Mouse (Mus musculus): ENCODE data around the gene Tmem208.
"Not testable (repeated sequence)": the region's sequence is repeated elsewhere in the genome, so short reads cannot be mapped to it uniquely, and the experiment has no call there.

The Tmem208 gene

DNA sequence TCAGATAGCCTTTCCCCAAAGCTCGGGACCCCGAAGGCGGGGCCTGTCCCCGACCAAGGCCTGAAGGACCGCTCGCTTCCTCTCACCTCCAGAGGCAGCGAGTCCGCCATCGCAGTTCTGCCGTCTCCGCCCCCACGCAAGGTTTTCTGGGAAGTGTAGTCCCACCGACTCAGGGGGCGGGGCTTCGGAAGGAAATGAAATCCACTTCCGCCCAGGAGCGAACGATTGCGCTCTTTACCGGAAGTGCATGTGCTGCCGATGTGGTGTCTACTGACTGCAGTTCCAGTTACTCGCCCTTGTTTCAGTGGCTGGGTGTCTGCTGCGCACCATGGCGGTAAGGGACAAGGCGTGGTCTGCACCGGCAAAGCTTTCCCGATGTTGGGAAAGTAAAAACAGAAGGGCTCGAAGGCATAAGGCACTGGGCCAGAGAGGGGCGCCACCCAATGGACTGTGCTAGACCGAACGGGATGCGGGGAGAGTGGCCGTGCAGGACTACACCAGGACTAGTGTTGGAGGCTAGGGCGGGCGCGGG is at the start of gene Tmem208, which contains the start of gene Lrrc29:
TSS of gene Tmem208 (plus strand) at position 214 of the 532 bp plus-strand sequence.
TSS of gene Lrrc29 (minus strand) at position 138 of the 532 bp plus-strand sequence.
- peak; percentile 95 to 97 for DNase-seq (ENCODE audit: low spot score in 2 of 2)

DNA sequence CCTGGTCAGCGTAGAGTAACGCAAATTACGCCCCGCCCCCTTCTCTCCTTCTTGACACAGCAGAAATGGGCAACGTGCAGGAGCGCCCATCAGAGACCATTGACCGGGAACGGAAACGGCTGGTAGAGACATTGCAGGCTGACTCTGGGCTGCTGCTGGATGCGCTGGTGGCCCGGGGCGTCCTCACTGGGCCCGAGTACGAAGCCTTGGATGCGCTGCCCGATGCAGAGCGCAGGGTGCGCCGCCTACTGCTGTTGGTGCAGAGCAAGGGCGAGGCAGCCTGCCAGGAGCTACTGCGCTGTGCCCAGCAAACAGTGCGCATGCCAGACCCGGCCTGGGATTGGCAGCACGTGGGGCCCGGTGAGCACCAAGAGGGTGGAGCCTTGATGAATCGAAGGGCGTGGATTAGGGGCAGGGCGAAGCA is 47.2 kb upstream of the Tmem208 start:
- peak; percentile 84 to 87 for DNase-seq (ENCODE audit: low spot score in 2 of 2)

DNA sequence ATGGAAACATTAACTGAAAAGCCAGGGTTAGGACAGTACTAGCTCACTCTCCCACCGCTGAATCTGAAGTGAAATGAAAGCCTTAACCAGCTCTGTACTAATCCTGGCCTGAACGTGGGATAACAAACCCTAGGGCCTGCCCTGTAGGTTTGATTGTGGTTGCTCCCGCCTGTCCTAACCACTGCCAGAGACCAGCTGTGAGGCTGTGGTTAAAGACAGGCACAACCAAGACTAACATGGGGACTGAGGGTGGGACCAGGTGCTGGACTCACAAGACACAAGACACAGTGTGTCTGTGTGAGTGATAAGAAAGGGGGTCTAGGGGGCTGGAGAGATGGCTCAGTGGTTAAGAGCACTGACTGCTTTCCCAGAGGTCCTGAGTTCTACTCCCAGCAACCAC is 45.6 kb upstream of the Tmem208 start:
- no peak for DNase-seq (ENCODE audit: low spot score in 2 of 2)

DNA sequence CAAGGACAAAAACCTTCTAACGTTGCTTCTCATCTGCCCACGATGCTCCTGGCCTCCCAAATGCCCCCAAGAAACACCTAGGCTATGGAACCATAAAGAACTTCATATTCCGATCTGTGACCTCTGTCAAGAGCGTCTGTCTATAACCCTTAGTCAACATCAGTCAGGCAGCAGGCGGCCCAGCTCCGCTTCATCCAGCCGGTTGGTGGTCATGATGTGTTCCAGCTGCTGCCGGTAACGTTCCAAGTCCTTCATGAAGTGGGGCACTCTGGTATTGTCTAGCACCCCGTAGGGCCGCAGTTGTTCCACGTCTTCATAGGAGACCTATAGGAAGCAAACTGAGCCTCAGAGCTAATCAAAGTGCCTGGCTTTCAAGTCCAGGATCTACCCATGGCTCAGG is 44.3 kb upstream of the Tmem208 start:
- DNase-seq (ENCODE audit: low spot score in 2 of 2), result no peak

- DNase-seq (ENCODE audit: low spot score in 2 of 2), result no peak
Observed at GRCm38 (mm10) chr8:105282239-105282638, 43.9 kb upstream of the Tmem208 start.

DNA sequence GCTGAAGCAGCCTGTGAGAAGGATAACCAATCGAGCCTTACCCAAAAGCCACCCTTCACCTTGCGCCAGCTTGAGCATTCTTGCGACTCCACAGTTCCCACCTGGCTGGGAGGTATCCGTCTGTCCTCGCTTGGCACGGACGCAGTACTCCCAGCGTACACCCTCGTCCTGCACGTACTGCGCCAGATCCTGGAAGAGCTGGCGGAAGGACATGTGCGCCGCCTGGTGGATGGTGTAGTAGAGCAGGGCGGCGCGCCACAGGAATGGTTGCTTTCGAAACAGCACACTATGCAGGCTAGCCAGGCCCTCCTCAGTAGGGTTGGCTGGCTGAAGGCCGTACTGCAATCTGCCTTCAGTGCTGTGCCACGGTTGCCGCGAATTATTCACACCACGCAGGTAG is 43.1 kb upstream of the Tmem208 start:
- DNase-seq (ENCODE audit: low spot score in 2 of 2), result no peak

DNA sequence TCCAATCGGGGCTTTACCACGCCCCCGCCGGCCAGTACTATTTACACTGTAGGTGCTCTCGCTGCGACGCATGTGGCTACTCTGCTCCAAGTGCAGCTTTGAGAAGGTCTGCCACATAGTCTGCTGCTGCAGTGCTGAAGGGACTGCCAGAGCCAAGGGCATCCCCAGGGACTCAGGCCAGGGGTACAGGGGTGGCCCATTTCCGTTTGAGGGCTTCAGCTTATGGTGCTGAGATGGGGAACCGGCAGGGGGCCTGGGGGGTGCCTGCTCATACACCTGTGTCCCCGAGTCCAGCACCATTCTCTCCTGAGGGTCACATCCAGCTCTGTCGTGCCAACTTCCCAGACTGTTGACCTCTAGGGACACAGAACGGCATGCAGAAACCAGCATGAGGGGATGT is 40.6 kb upstream of the Tmem208 start:
- DNase-seq (ENCODE audit: low spot score in 2 of 2), result no peak

DNA sequence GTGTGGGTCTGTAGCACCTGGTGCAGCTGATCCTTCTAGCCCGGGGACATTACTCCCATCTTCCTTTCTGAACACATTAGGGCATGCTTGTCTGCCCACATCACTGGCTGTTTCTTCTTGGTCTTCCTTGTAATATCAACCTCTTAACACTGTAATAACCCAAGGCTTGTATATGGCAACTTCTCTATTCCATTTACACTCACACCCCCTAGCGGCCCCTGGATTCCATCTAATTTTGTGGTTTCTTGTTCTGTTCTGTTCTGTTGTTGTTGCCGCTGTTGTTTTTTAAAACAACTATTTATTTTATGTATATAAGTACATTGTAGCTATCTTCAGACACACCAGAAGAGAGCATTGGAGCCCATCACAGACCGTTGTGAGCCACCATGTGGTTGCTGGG is 39.2 kb upstream of the Tmem208 start:
- no peak for DNase-seq (ENCODE audit: low spot score in 2 of 2)

GRCm38 (mm10) chr8:105288231-105288630 is 37.9 kb upstream of the Tmem208 start:
- DNase-seq (ENCODE audit: low spot score in 2 of 2), result no peak

DNA sequence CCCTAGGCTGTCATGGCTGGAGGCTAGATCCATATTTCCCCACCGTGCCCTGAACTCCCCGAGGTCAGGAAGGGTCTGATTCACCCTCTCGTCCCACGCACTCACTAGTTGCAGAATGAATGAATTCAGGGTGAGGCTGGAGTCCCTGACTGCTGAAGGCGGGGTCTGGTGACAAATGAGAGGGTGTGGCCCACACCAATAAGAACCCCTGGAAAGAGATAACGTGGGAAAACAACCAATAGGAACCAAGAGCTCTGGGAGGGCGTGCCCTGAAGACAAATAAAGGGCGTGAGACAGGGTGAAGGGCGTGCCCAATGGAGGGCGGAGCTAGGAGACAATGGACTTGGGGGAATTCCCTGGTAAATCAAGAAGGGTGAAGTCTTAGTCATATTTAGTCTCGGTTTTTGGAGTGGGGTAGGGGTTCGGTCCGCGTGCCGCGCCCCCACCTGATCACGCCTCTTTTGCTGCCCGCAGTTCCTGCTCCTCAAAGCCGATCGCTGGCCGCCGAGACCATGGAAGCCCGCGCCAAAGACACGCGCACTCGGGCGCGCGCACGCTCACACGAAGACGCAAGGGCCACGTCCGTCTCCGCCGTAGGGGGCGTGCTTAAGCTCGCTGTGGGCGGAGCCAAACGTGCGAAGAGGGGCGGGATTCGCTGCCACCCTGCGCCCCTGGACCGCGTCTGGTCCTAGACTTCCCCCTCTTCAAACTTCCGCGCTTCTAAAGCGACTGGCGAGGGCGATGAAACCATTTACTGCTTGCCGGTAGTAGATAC is 37.0 kb upstream of the Tmem208 start:
- DNase-seq (ENCODE audit: low spot score in 2 of 2), result peak; percentile 95 to 97

- peak in 1 of 2 experiments; percentile 38 for DNase-seq (ENCODE audit: low spot score in 2 of 2)
Observed at GRCm38 (mm10) chr8:105289805-105290460, 36.2 kb upstream of the Tmem208 start, which contains the start of gene 4931428F04Rik. 4931428F04Rik (minus strand) TSS chr8:105289864.

GRCm38 (mm10) chr8:105290554-105291314 is 35.4 kb upstream of the Tmem208 start:
- DNase-seq (ENCODE audit: low spot score in 2 of 2), result peak; percentile 76 to 80

DNA sequence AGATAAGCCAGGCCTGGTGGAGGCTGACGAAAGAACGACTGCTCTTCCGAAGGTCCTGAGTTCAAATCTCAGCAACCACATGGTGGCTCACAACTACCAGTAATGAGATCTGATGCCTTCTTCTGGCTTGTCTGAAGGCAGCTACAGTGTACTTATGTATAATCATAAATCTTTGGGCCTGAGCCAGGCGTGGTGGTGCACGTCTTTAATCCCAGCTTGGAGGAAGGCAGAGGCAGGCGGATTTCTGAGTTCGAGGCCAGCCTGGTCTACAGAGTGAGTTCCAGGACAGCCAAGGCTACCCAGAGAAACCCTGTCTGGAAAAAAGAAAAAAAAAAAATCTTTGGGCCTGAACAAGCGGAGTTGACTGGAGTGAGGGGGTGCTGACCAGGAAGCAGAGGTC is 34.8 kb upstream of the Tmem208 start:
- DNase-seq (ENCODE audit: low spot score in 2 of 2), result not testable (repeated sequence)

GRCm38 (mm10) chr8:105291802-105292201 is 34.4 kb upstream of the Tmem208 start:
- DNase-seq (ENCODE audit: low spot score in 2 of 2), result not testable (repeated sequence)

DNA sequence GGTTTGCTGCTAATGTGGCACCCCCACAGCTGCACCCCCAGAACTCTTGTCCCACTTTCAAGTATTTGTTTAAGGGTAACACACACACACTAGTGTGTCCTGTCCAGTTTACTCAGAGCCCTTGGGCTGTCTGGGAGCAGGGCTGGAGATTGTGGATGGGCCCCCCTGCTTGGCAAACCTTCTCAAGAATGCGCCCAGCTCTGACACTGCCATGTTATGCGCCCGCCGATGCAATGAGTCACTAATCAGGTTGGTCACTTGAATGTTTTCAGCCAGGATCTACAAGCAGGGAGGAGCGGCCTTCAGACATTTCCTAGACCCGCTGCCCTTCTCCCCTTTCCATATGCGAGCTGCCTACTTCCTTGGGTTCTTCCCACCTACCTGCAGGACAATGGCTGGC is 33.7 kb upstream of the Tmem208 start:
- no peak for DNase-seq (ENCODE audit: low spot score in 2 of 2)

- DNase-seq (ENCODE audit: low spot score in 2 of 2), result no peak
Observed at GRCm38 (mm10) chr8:105293405-105293804, 32.7 kb upstream of the Tmem208 start.

- DNase-seq (ENCODE audit: low spot score in 2 of 2), result no peak
Observed at GRCm38 (mm10) chr8:105294776-105295175, 31.4 kb upstream of the Tmem208 start.

DNA sequence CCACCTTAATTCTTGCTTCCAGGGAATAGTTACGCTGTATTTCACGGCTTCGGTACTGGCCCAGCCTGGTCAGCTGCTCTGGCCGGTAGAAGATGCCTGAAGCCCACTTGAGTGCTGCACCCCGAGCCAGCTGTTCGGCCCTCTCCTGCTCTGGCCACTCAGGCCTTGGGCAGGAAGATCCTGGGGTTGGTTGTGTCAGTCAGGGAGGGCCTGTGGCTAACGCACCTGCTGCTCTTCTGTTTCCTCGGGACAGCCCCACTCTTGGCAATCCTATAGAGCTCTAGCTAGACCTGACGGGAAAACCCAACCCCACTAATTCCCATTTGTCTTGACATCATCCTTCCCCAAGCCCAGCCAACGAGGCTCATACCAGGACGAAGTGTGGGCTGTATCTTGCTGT is 30.9 kb upstream of the Tmem208 start:
- DNase-seq (ENCODE audit: low spot score in 2 of 2), result no peak

DNA sequence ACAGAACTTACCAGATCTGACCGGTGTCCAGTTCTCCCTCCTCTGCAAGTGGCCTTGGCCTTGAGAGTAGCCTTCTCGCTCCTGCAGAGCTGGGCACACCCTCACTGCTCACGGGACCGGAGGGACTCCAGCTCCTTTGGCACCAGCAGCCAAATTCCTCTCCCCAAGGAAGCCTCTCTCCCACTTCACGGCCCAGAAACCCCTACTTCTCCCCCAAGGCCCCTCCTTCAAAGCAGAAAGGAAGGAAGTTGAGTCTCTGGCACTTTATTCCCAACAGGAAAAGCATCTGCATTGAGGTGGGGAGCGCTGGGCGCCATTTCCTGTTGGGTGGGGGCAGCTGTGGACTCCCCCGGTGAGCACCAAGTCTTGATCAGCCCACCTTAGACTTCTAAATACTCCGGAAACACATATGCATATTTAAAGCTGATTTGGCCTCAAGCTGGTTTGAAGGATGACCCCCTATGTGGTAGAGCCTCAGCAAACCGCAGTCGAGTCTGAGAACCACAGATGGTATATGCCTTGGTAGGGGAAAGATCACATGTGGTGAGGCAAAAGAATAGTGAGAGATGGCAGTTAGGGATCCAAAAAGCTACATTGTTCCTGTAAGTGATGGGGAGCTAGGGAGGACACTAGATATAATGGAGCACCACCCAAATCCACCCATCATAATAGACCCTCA is 30.1 kb upstream of the Tmem208 start, which contains the start of gene Exoc3l:
TSS of gene Exoc3l (minus strand) at position 207 of the 679 bp plus-strand sequence.
- DNase-seq (ENCODE audit: low spot score in 2 of 2), result no peak

DNA sequence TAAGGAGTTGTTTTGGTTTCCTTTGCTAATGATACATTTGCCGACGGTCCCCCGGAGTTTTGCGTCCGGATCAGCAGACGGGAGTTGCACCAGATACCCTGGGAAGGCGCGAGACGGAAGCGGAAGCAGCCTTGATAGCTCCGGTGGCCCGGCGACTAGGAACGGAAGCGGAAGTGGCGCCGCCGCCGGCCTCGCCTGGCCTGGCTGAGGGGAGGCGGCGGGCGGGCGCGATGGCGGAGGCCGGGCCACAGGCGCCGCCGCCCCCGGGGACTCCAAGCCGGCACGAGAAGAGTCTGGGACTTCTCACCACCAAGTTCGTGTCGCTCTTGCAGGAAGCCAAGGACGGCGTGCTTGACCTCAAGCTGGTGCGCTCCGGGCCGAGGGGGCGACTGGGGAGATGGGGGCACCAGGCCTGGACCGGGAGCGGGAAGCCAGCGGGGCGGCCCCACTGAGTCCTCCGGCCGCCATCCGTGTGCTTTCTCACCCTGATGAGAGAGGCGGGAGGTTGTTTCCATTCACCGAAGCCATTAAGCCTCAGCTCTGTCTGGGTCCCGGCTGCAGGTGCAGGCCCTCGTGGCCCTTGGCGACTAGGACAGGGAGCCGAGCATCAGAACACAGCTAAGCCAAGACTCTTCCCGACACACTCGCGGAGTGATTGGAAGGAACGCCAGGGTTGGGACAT is 28.5 kb upstream of the Tmem208 start, which contains the start of gene E2f4:
TSS of gene E2f4 (plus strand) at position 153 of the 682 bp plus-strand sequence.
- peak; percentile 92 to 94 for DNase-seq (ENCODE audit: low spot score in 2 of 2)

Data from frontal cortex, postnatal 36 days (tissue).